Mouse (Mus musculus) heart, adult 11 months (tissue): ENCODE measurements around the gene Ptpa.
A peak's percentile ranks its signal among the peaks of the same experiment; 100 is the strongest.

ENCODE experiments used
- DNase-seq: peaks from one replicate; pipeline ENCODE4 v3.0.0; 2022

The Ptpa gene

DNA sequence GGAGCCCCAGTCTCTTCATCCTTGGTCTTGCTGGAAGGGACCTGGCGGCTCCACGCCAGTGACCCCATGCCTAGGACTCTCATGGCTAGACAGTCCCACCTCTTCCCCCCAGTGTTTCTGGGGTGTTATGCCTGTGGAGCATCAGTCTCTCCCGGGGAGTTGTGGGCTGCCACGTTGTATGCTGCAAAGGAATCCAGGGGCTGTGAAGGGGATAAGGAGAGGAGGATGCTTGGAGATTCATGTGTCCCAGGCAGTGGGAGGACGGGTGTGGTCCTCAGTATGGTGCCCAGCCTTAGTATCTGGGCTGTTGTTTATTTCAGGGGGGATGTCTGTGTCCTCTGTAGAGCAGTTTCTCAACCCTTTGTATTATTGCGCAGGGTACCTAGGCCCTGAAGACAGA is 53.2 kb downstream of the Ptpa start:
- peak; percentile 94 for DNase-seq

DNA sequence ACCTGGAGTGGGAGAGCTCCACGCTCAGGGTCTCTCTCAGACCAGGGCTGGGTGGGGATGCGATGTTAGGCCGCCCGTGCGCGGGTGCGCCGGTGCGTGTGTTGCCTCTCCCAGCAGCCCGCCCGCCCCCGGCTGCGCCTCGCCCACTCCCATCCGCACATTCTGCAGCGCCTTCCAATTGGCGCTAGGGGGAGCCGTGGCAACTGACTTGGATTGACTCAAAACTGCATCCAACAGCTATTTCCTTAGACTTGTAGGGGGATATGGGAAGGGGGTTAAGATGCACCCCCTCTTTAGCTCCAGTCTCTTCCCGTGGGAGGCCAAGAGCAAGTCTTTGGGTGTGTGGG is 53.9 kb downstream of the Ptpa start:
- no peak for DNase-seq

DNA sequence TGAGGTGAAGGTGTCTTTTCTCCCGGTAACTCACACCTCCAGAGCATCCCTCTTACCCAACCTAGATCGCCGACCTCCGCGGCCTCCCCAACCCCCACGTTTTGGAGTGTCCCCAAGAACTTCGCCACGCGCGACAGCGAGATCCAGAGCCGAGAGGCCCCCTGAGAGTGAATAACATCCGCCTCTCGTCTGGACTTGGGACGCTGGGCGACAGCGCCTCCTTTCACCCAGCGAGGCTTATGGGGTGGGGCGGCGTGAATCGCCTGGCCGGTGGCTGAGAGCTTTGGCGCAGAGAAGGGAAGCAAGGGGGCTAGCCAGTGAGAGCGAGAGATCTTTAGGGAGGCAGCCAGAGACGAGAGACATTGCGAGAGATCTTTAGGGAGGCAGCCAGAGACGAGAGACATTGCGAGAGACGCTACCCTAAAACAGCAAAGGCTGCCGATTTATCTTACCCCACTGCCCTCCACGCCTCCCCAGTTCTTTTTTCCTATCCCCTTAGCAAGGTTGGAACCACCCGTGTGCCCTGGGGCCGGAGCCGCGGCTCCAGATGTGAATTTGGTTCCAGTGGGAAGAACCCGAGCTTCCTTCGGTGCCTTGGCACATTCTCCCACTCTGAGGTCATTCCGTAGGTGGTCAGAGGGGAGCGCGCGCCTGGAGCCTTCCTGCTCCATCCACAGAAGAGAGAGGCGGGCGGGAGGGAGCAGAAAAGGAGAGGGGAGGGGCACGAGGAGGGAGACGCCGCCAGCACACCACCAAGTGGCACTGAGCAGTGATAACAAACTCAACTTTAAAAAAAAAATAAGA is 54.5 kb downstream of the Ptpa start:
- peak; percentile 99 for DNase-seq

DNA sequence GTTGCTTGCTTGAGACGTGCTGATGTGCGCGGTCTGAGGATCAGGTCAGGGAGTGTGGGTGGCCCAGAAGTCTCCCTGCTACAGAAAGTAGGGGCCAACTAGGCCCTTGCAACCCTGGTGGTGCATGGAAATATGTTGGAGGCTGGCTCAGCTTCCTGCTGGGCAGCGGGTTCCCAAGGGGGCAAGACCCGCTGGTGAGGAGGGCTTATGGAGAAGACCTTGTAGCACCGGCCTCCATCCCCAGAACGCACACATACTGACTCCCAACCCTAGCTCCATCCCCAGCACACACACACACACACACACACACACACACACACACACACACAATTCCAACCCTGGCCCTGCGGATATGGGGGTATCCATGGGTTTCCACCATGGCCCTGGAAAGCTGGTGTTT is 55.2 kb downstream of the Ptpa start:
- DNase-seq = peak; percentile 95

DNA sequence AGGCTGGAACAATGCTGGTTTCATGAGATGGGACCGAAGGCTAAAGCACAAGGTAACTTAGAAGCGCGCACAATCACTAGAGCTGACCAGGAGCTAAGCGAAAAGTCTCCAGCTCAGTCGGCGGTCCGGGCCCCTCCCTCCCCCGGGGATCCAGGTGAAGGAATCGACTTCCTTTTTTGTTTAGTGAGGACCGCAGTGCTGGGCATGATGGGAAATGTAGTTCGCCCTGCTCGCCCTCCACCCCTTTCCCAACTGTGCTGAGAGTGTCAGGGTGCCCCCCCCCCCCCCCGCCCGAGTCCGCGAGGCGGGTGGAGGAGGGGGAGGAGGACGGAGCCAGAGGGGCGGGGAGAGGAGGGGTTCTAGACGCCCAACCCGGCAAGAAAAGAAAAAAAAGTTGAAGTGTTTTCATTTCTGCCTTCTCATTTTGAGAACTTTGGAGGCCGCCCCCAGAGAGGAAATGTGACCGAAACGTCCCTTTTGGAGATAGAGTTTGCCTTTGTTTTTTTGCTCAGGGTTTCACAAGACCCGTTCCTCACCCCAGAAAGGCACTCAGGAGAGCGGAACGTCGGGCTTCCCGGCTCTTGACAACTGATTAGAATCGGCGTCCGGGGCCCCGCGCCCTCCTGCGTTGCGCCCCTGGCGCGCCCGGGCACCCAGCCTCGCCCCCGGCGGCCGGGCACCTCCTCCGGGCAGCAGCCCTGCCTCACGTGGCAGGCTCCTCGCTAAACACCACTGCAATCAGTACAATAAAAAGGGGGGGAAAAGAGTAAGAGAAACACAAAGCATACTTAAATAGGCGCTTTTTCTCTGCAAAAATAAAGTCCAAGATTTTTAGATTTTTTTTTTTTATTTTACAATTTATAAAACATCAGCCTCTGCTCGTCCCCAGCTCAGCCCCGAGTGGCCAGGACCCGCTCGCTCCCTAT is 56.2 kb downstream of the Ptpa start:
- DNase-seq = peak; percentile 99

DNA sequence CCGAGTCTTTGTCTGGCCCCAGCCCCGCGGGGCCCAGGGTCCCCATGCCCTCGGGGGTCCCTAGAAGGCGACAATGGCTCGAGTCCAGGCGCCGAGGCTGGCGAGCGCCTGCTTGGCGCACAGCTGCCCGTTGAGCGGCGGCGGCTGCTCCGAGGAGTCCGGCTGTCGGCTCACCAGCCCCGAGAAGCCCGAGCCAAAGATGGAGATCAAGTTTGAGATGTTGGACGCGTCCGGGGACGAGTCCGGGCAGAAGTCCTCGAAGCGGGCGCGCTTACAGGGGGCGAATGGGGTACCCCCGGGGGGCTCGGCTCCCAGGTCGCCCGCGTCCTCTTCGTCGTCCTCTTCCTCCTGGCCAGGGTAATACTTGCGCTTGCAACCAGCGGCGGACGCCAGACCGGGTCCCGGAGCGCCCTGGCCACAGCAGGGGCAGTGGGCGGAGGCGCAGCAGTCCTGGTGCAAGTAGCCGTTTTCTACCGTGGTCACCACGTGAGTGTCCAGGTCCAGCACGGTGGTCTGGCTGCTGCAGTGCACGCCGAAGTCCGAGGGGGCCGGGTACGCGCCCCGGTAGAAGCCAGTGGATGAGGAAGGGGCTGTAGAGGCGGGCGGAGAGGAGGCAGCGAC is 57.0 kb downstream of the Ptpa start:
- peak; percentile 97 for DNase-seq

DNA sequence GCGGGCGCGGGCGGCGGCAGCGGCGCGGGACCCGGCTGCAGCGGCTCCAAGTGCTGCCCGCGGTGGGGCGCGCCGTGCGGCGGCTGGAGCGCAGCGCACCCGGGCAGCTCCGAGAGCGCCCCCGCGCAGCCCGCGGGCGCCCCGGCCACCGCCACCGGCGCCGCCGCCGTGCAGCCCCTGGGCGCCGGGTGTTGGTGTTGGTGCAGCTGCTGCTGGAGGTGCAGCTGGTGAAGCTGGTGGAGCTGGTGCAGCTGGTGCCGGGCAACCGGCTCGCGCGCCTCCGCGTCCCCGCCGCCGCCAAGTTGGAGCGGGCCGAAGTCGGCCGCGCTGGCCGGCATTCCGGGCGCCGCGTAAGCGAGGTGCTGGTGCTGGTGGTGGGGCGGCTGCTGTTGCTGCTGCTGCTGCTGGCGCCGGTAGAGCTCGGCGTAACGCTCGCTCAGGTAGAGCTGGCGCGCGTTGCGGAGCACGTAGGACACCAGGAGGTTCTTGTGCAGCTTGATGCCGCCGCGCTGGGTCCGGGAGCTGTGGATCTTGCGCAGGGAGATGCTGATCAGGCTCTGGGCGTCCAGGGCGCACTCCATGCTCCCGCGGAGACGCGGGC is 57.7 kb downstream of the Ptpa start:
- no peak for DNase-seq

DNA sequence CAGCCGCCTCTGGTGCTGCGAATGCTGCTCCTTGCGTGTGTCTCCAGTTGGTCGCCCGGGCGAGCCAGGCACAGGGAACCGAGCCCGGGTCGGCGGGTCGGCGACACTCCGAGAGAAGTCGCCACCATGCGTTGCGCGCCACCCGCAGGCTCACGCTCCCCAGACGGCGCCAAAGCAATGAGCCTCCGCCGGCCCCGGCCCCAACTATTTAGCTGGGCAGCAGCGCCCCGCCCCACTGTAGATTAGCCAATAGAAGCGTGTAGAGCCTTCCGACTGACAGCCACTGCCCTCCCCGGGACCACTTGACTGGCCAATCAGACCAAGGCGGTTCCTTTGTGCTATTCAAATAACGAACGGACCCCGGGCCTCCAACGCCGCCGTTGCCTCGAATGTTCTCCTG is 58.2 kb downstream of the Ptpa start, which contains the start of gene Ier5l:
TSS of gene Ier5l (minus strand) at position 181 of the 400 bp plus-strand sequence.
- peak; percentile 100 for DNase-seq

DNA sequence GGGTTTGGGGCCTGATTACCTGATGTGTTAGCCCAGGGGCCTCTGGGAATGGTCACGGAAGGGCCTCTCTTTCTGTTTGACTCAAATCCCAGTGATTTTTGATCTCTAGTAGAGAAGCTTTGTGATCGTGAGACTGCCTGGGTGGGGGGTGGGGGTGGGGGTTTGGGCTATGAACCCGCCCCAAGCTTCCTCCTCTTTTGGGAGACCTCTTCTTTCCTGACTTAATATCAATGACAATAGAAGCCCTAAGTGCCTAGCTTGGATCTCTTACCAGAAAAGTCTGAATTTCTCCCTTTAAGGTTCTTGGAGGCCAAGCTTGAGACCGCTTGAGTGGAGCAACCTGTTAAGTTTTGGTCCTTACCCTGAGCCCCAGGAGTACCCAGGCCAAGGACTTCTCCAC is 58.9 kb downstream of the Ptpa start:
- DNase-seq = no peak

DNA sequence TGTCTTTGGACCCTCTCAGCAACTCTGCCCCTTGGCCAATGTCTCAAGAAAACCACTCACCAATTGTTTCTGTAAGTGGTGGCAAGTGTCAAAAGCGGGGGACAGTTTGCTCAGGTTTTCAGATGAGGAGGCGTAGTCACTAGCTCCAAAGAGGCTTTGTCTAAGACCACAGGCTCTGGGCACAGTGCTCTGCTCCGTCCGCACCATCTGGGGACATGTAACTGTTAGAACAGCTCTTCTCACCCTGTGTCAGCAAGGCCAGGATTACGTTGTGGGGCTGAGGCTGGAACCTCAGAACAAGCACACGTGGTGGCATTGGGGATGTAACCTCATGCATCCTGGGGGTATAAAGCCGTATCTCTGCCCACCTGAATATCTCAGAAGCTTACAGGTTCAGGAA is 59.6 kb downstream of the Ptpa start:
- peak; percentile 93 for DNase-seq

DNA sequence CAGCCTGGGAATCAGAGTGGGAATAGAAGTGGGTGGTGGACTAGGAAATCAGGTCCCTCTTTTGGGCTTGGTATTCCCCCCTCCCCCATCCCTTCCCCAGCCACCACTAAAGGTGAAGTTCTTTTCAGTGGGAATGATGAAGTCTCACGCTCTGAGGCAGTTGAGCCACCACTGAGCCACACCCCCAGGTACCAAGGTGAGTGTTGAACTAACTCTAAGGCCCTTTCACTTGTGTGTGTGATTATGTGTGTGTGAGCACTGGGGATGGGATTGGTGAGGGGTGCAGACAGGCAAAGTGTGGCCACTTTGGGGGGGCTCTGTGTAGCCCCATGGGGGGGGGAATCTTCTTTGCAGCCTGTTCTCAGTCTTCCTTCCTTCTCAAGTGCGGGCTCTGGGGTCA is 60.4 kb downstream of the Ptpa start:
- peak; percentile 90 for DNase-seq

DNA sequence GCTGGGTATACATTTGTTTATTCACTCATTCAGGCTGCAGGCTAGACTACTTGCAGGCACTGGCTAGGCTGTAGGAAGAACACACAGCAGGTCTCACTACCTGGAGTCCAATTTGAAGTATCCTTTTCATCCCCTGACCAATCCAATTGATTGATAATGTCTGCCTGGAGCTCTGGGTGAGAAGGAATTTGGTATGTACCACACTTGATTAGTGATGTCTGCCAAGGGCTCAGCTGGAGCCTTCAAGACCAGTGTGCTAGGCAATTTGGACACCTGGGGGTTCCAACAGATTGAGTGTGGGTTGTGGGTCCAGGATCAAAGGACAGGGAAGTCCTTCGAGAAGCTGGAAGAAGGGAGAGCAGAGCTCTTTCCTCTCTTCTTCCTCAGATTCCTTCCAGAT is 62.7 kb downstream of the Ptpa start:
- no peak for DNase-seq

DNA sequence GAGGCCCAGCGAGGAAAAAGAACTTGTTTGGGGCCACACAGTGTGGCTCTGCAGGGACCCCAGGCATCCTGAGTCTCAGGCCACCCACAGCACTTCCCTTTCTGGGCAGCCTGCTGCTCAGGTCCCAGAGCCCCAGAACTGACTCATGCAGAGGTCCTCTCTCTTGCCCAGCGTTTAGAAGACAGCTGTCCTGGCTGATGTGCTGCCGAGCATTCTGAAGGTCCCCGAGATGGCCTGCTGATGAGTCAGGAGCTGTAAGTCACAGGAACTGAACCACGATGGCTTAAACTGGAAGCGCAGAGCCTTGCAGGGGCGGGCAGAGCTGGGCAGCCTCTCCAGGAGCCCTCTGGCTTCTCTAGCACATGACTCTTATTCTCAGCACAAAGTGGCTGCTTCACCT is 71.8 kb downstream of the Ptpa start:
- peak; percentile 98 for DNase-seq

DNA sequence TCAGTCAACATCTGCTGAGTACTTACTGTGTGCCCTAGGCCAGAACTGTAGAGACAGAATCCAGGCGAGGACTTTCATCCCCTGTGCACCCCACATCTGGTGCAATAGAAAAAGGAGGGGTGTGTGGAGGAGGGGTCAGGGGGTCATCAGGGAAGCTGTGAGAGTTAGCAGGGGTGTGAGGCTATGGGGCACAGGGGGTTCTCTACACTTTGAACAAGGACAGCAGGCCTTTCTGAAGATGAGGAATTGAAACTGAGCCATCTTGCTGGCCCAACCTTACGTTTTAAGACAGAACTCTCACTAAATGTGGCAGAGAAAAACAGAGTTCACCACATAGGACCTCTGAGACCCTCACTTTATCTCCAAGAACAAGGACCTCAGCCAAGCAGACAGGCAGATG is 74.5 kb downstream of the Ptpa start:
- DNase-seq = no peak

DNA sequence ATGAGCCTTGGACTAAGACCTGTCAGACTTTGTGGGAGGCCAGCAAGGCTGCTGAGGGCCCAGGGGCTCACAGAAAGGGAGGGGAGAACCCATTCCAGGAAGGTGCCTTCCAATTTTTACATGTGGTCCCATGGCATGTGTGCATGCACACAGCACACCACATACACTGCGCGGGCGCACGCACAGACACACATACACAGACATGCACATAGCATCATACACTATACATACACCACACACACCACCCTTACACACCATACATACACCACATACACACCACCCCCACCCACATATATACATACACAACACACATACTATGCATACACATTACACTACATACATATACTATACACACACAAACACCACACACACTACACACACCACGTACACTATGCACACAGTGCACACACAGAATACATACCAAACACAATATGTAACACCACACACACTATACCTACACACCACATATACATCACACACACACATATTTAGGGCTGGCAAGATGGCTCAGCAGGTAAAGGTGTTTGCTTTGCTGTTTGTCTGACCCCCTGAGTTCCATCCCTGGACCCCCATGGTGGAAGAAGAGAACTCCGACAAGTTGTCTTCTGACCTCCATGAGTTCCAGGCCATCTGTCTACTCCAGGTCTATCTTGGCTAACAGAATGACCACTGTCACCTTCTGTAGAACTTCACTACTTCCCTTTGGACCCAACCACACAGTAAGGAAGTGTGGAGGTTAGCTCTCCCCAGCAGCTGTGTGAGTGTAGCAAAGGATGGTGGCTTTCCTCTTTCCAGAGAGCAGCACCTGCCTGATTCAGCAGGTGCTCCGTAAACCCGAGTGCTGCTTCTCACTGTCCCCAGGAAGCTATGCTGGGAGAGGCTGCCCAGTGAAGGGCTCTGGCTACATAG is 79.4 kb downstream of the Ptpa start:
- no peak for DNase-seq

DNA sequence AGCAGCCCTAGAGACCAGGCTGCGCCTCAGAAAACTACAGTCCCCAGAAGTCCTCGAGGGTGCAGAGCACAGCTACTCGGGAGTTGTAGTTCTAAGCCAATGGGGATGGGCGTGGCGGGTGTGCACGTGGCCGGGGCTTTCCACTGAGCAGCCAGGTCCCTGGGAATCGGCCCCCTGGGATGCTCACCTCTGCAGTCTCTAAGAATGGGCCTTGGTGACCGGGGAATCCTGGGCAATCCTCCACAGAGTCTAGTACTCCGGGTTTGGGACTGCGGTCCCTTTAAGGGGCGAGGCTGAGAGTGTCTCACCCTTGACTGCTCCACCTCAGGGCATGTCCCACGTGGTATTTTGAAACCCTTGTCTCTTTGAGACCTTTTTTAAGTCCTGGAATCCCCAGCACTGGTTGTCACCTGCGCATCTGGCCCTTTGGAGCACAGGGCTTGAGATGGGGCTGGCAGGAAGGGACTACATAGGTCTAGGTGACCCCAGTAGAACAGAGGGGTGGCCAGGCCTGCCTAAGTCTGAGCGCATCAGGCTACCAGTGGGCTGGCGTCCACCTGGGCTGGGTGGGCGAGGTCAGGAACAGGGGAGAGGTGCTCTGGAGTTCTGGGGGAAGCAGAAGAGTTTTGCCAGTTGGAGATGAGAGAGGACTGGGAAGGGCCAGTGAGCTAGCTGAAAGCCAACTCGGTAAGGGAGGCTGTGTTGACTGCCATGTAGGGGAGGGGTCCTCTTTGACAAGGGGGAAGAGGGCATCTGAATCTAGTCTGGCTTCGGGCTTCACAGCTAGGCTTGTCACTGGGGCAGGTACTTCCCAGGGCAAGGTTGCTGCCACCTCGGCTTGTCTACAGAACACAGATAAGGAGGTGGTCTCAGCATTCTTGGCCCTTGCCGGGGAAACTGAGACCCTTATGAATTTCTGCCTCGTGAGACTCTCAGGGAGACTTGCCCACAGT is 80.3 kb downstream of the Ptpa start:
- peak; percentile 97 for DNase-seq
